Mouse (Mus musculus) left cerebral cortex, postnatal 36 days (tissue): Measurements from ENCODE around the gene Csnk1e. TPM values are rescaled to one million over a fixed set of nuclear protein-coding genes. Genes with fewer than 3 reads are reported as not detected.
A peak's percentile ranks its signal among the peaks of the same experiment; 100 is the strongest.

Experiments
- DNase-seq, 2 experiments: peaks; one replicate each; pipeline ENCODE4 v3.0.0; 2021 to 2022; ENCODE audit warnings: low spot score in 2 of 2, mixed read lengths in 1 of 2
- intact Hi-C: fragments of 180-260 bp; cut with DNase I; formaldehyde crosslinking; loops from one replicate; pipeline ENCODE4 v1.15.1; 2025
- total RNA-seq, 2 experiments: library from RNA; stranded (reverse); gene quantifications; 2 replicates each; pipeline ENCODE4 v1.2.3; 2021

The Csnk1e gene
- total RNA-seq, 2 experiments from 2014 or later = 135 to 154 TPM

DNA sequence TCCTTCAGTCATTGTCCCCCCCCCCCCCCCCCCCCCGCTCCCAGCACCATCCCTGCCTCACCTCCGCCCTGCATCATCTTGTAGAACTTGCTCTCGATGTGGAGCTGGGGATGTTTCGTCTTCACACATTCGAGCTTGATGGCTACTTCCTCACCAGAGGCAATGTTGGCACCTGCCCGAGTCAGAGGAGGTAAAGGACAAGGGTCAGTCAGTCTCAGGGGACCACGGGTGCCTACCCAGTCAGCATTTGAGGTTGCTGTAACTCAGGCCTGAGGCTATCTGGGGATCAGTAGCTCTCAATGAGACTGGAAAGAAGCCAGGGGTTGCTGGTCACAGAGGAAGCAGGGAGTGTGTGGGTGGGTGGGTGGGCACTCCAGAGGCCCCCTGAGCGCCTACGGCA is 25.4 kb downstream of the Csnk1e start:
- no peak for DNase-seq
- intact Hi-C loops = no loop called here

- no peak for DNase-seq
- intact Hi-C loops = no loop called here
Measured at GRCm38 (mm10) chr15:79429527-79429926, 25.8 kb downstream of the Csnk1e start.

DNA sequence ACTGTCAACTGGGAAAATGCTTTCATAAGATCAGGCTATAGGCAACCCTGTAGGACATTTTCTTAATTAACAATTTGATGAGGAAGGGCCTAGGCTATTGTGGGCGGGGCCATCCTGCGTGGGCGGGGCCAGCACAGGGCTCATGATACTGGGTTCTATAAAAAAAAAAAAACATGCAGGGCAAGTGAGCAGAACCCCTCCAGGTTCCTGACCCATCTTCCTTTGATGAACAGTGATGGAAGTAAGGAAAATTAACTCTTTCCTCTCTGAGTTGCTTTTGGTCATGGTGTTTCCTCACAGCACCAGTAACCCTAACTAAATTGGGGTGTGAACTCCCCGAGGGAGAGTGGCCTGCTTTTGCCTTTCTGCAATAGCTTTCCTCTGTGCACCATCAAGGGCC is 26.8 kb downstream of the Csnk1e start:
- intact Hi-C loops = no loop called here
- no peak for DNase-seq

DNA sequence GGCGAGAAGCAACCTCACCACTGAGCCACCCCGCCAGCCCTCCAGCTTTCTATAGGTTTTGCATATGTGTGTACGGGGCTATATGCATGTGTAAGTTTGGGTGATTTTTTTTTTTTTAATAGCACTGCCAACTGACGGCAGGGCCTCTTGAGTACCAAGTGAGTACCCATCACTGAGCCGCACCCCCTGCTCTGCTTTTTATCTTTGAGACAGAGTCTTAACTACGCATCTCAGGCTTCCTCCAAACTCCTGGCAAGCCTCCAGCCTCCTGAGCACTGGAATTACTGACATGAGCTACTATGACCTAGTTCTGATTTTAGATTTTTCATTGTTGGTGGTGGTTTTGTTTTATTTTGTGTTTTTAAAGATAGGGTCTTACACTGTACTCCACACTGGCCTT is 27.9 kb downstream of the Csnk1e start:
- DNase-seq = no peak

GRCm38 (mm10) chr15:79425516-79425915 is 29.9 kb downstream of the Csnk1e start:
- intact Hi-C loops = no loop called here
- DNase-seq = no peak

More for the DNA sequence above, 27.9 kb downstream of the Csnk1e start:
- intact Hi-C loops = no loop called here

GRCm38 (mm10) chr15:79424602-79425001 is 30.8 kb downstream of the Csnk1e start:
- no peak for DNase-seq
- intact Hi-C loops = no loop called here

DNA sequence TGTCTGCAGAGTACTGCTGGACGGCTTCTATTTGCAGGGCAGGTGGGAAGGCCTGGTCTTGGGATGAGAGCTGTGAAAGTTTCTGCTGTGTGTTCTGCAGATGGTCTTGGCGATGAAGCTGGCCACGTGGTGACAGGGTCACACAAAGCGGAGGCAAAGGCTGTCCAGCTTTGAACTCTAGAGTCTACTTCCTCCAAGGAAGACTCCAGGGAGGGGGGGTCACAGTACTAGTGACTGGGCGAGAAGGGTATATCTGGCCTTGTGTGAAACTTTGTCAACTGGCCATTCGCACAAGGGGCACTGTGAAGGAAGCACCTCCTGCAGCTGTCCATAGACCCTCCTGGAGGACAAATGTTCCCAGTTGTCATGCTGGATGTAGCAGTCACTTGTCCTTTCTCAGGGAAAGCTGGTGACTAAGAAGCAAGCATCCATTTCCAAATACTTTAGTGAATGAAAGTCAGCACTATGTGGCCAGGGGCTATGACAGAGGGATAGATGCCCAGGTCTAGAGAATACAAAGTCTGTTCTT is 32.6 kb downstream of the Csnk1e start:
- intact Hi-C loops = no loop called here
- no peak for DNase-seq

- DNase-seq = no peak
- intact Hi-C loops = no loop called here
Measured at GRCm38 (mm10) chr15:79418677-79419076, 36.7 kb downstream of the Csnk1e start.

DNA sequence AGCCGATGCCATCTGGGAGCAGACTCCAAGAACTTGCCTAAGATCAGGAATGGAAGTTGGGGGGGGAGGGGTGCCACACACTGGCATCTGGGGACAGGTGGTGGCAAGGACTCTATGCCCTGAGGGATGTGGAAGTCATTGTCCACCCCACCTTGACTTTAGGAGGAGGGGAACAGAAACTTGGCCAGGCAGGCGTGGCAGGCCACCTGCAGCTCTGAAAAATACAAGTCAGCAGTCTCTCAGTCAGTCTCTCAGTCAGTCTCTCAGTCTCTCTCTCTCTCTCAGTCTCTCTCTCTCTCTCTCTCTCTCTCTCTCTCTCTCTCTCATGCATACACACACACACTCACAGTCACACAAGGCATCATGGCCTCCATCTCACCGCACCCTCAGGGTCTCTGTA is 37.1 kb downstream of the Csnk1e start:
- intact Hi-C loops = no loop called here
- no peak for DNase-seq

DNA sequence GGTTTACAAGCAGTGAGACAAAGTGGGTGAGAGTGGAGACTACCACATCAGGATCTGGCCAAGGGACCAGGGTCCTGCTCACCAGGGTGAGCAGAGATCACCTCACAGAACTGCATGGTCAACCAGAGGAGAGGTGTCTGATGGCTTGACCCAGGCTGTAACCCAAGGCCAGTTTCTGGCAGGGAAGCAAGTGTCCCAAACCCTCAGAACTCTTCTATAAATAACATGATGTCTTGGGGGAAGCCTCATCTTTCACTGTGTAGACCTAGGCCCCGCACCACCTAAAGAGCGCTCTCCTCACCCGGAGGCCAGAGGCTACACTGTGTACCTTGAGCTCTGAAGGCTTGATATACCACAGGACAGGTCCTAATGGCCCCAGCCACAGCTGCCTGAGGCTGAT is 38.0 kb downstream of the Csnk1e start:
- no peak for DNase-seq
- intact Hi-C loops = no loop called here

DNA sequence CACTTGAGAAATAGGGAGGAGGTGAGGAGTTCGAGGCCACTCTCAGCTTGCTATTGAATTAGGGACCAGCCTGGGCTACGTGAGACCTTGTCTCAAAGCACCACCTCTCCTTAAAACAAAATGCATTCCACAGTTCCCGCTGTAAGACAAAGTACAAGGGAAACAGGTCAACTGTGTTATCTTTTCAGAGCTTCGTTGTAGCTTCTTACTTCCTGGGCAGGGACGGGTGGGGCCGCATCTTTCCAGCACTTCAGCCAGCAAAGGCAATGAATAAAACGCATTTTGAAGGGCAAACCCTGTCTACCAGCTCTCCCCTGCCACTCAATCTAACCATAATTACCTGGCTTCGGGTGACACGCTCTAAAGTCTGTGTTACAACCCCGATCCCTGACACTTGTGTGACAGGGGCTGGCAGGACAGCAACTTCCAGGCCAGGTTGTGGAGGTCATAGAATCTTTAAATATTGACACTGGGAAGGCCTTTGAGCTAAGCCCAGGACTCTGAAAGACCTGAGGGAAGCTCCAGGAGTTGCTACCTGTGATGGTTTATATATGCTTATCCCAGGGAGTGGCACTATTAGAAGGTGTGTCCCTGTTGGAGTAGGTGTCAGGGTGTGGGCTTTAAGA is 38.8 kb downstream of the Csnk1e start:
- DNase-seq = no peak
- intact Hi-C loops = no loop called here

- no peak for DNase-seq
- intact Hi-C loops = no loop called here
Measured at GRCm38 (mm10) chr15:79414513-79414912, 40.9 kb downstream of the Csnk1e start.

GRCm38 (mm10) chr15:79413802-79414201 is 41.6 kb downstream of the Csnk1e start:
- intact Hi-C loops = no loop called here
- no peak for DNase-seq

- intact Hi-C loops = no loop called here
- DNase-seq = no peak
Measured at GRCm38 (mm10) chr15:79413201-79413600, 42.2 kb downstream of the Csnk1e start.

DNA sequence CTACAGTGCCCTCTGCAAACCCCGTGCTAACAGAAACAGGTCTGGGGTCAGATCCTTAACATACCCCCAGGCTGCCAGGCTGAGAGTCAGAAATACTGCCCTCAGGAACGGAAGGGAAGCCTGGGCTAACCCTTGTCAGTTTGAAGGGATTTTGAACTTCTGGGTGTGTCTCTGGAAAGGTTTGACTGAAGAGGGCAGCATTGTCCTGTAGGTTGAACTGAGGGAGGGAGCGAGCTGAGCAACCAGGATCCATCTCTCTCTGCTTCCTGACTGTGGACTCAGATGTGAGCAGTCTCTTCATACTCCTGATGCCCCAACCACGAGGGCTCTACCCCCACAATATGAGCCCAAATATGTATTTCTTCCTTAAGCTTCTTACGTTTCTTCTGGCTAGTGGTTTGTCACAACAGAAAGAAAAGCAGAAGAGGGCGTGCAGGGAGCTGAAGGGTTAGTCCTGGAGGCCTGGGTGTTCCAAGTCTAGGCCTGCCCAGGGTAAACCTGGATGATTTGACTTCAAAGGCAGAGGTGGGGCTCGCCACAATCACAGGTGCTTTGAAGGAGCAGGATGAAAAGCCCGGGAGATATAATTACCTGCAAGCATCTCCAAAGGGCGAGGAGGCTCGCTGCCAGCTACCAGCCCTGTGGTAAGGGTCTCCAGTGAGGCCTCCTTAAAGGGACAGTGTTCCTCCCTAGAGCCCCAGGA is 43.9 kb downstream of the Csnk1e start:
- intact Hi-C loops = no loop called here
- DNase-seq = no peak

DNA sequence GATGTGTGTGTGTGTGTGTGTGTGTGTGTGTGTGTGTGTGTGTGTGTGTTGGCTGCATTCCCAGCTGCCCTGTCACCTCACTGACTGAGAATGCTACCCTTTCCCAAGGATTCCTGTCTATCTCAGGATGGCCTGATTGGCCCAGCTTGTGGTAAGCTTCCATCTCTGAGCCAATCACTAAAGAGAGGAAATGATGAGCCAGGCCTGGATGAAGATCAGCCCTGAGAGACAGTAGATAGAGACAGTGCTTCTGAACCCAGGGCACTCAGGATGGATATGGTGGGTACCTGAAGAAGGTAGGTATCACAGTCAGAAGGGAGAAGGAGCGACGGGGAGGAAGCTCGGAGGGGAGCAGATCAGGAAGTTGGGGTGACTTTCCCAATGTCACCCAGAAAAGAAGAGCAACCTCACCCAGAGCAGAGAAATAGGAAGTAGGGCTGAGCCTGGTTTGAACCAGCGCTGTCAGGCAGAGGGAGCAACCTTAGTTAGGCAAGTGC is 46.2 kb downstream of the Csnk1e start:
- no peak for DNase-seq
- intact Hi-C loops = no loop called here

GRCm38 (mm10) chr15:79406564-79406963 is 48.8 kb downstream of the Csnk1e start:
- intact Hi-C loops = no loop called here
- no peak for DNase-seq

DNA sequence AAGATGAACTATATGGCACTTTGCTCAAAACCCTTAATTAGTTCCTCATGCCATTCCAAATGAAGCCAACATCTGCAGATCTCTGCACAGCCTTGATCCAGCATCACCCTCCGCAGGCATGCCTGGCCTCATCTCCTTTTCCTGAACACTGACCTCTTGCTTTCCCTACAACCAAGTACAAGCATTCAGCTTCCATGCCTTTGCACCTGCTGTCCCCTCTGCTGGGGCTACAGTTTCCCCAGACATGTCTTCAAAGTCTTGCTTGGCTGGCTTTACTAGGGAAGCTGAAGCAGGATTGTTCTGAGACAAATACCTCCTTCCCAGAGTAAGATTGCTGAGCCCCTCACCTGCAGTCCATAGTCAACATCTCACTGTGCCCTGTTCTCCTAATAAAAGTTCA is 51.1 kb downstream of the Csnk1e start:
- intact Hi-C loops = loop anchor here (5.0 kb wide), 1 partner anchor 38 kb away; no protein-coding TSS in a partner anchor
- no peak for DNase-seq

DNA sequence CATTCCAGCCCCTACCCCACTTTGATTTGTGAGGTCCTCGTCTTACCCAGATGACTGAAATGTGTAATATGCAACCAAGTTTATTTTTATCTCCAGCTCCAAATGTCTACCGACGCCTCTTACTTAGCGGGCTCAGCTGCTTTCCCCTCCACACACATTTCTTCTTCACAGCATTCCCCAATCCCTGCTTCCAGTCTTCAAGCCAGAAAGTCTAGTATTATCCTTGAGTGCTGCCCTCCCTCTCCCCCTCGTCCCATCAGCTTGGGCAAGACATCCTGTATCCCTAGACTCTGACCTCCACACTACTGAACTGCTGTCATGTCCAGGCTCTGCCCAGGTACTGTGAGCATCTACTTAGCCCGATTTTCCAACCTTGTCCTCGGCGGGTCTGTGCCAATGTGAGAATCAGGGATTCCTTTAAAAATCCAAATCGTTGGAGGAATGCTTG is 51.6 kb downstream of the Csnk1e start:
- intact Hi-C loops = loop anchor here (5.0 kb wide), 1 partner anchor 39 kb away; no protein-coding TSS in a partner anchor
- peak in 1 of 2 experiments; percentile 34 for DNase-seq

GRCm38 (mm10) chr15:79402836-79403762 is 52.3 kb downstream of the Csnk1e start, which contains the start of gene Tmem184b:
Gene Tmem184b, minus strand, starts transcription at chr15:79403569.
- intact Hi-C loops = loop anchor here (5.0 kb wide), 1 partner anchor 39 kb away; no protein-coding TSS in a partner anchor
- DNase-seq = peak; percentile 87 to 93
